Mouse (Mus musculus): ENCODE data around the gene Nostrin.

GRCm38 (mm10) chr2:69149154-69149553 lies 13.6 kb downstream of the Nostrin start:
- no peak for TF ChIP-seq POLR2A (IDR thresholded peaks at IDR 0.05; ENCODE audit: insufficient read length, low read depth)
- TF ChIP-seq USF1 (IDR thresholded peaks at IDR 0.05; ENCODE audit: low read depth): no peak
- no peak for TF ChIP-seq TCF3 (IDR thresholded peaks at IDR 0.05; ENCODE audit: insufficient read length, low read depth)
- no peak for TF ChIP-seq TCF12 (IDR thresholded peaks at IDR 0.05; ENCODE audit: insufficient read depth, poor library complexity, severe bottlenecking)
- no peak for TF ChIP-seq MAX (IDR thresholded peaks at IDR 0.05; ENCODE audit: low read depth)
- no peak for TF ChIP-seq MYOG (IDR thresholded peaks at IDR 0.05; ENCODE audit: control insufficient read depth in 1 of 3, insufficient read depth in 1 of 3, insufficient read length in 2 of 3, low read depth in 2 of 3)
- no peak for TF ChIP-seq REST (IDR thresholded peaks at IDR 0.05; ENCODE audit: insufficient read depth, insufficient read length)

Measured in myocyte (in vitro differentiated cells).